10 mouse cellular contexts compared by ENCODE assay signal in genomic region chr13:32495063-32495462, GRCm38 (mm10).
DNase-seq lines count a peak whose midpoint lies in the region; ATAC-seq and TF ChIP-seq lines count a peak whose summit lies in the region.
"Had no signal": no experiment of that assay in that cellular context is flagged by ENCODE, and none has a peak within 500 bp of the region (broad histone marks: within the 10 kb centered on the region; RNA-seq: fewer than 3 reads in every experiment).

No protein-coding gene starts in this region.

- TF ChIP-seq CTCF in hindbrain, postnatal 0 days (IDR thresholded peaks at IDR 0.05; ENCODE audit: low read depth) = no peak

- no peak overlapping the region for H3K4me3 ChIP-seq in limb, embryonic 11.5 days (ENCODE audit: low read depth, low read length)
- H3K4me3 ChIP-seq in limb, embryonic 10.5 days = no peak overlapping the region
- no peak overlapping the region for H3K4me3 ChIP-seq in limb, embryonic 13.5 days
- H3K4me3 ChIP-seq in hindbrain, postnatal 0 days (ENCODE audit: low read length) = no peak overlapping the region
- H3K4me3 ChIP-seq: embryonic facial prominence, embryonic 15.5 days had no signal

- H3K27me3 ChIP-seq in limb, embryonic 11.5 days (ENCODE audit: control insufficient read depth, insufficient read depth, low read length) = no peaks in the 10 kb centered on the region; the same call in 1 of the 2 replicates
- peaks cover 35% of the 10 kb centered on the region for H3K27me3 ChIP-seq in limb, embryonic 10.5 days (ENCODE audit: low read depth, poor library complexity, severe bottlenecking)
- peaks cover 39% of the 10 kb centered on the region for H3K27me3 ChIP-seq in limb, embryonic 13.5 days
- H3K27me3 ChIP-seq in hindbrain, postnatal 0 days (ENCODE audit: insufficient read depth, low read length) = no peaks in the 10 kb centered on the region

- WGBS in limb, embryonic 11.5 days = 55% methylated on average over 6 of the region's 6 CpGs
- WGBS in limb, embryonic 10.5 days = 73% methylated on average over 6 of the region's 6 CpGs
- 30% methylated on average over 6 of the region's 6 CpGs for WGBS in limb, embryonic 13.5 days
- WGBS in hindbrain, postnatal 0 days = 53% methylated on average over 6 of the region's 6 CpGs

- H3K9me3 ChIP-seq in limb, embryonic 11.5 days (ENCODE audit: control insufficient read depth, low read length) = no peaks in the 10 kb centered on the region
- no peaks in the 10 kb centered on the region for H3K9me3 ChIP-seq in limb, embryonic 10.5 days (replicated peaks)
- no peaks in the 10 kb centered on the region for H3K9me3 ChIP-seq in limb, embryonic 13.5 days
- no peaks in the 10 kb centered on the region for H3K9me3 ChIP-seq in hindbrain, postnatal 0 days (ENCODE audit: low read length)
- H3K9me3 ChIP-seq: embryonic facial prominence, embryonic 15.5 days had no signal

- H3K4me1 ChIP-seq in limb, embryonic 11.5 days (ENCODE audit: control insufficient read depth, insufficient read depth, low read length) = peaks cover 9% of the 10 kb centered on the region
- peaks cover 38% of the 10 kb centered on the region for H3K4me1 ChIP-seq in limb, embryonic 10.5 days
- H3K4me1 ChIP-seq in limb, embryonic 13.5 days = peaks cover 67% of the 10 kb centered on the region
- H3K4me1 ChIP-seq in hindbrain, postnatal 0 days (ENCODE audit: insufficient read depth, low read length) = no peaks in the 10 kb centered on the region; the same call in 1 of the 2 replicates

- H3K36me3 ChIP-seq in limb, embryonic 11.5 days (ENCODE audit: control insufficient read depth, insufficient read depth, low read length) = no peaks in the 10 kb centered on the region
- no peaks in the 10 kb centered on the region for H3K36me3 ChIP-seq in limb, embryonic 10.5 days
- H3K36me3 ChIP-seq in limb, embryonic 13.5 days = no peaks in the 10 kb centered on the region
- no peaks in the 10 kb centered on the region for H3K36me3 ChIP-seq in hindbrain, postnatal 0 days (ENCODE audit: insufficient read depth, low read length)
- H3K36me3 ChIP-seq: embryonic facial prominence, embryonic 15.5 days had no signal

- ATAC-seq in limb, embryonic 11.5 days (ENCODE audit: insufficient number of reproducible peaks, low FRiP score, low TSS enrichment, low read depth) = no peak
- ATAC-seq in limb, embryonic 13.5 days (ENCODE audit: low FRiP score, low read depth) = no peak
- ATAC-seq in hindbrain, postnatal 0 days = no peak

- H3K9ac ChIP-seq in limb, embryonic 11.5 days (ENCODE audit: low read length) = no peak overlapping the region
- no peak overlapping the region for H3K9ac ChIP-seq in limb, embryonic 13.5 days
- no peak overlapping the region for H3K9ac ChIP-seq in hindbrain, postnatal 0 days (replicated peaks; ENCODE audit: low read length)
- H3K9ac ChIP-seq: embryonic facial prominence, embryonic 15.5 days had no signal

- no peak overlapping the region for H3K4me2 ChIP-seq in limb, embryonic 11.5 days (ENCODE audit: low read depth, severe bottlenecking)
- H3K4me2 ChIP-seq in limb, embryonic 13.5 days (replicated peaks) = peak overlapping the region; percentile 36
- no peak overlapping the region for H3K4me2 ChIP-seq in hindbrain, postnatal 0 days (ENCODE audit: low read depth, low read length)
- H3K4me2 ChIP-seq: embryonic facial prominence, embryonic 15.5 days had no signal

- peak; percentile 38 for DNase-seq in limb, embryonic 11.5 days (ENCODE audit: low spot score)
- DNase-seq in limb, embryonic 10.5 days (ENCODE audit: low spot score) = no peak
- DNase-seq in adipocyte (ENCODE audit: low spot score) = peak; percentile 93
- DNase-seq in fat pad, adult 2 months (ENCODE audit: extremely low read depth, low read depth, low spot score) = peak; percentile 58
- DNase-seq in hindbrain, postnatal 0 days (ENCODE audit: low spot score) = no peak
- DNase-seq in thymus, postnatal 0 days (ENCODE audit: low spot score) = no peak
- DNase-seq: heart, adult 18-20 months; right cerebral cortex, postnatal 25 days had no signal

- H3K27ac ChIP-seq in limb, embryonic 11.5 days (replicated peaks; ENCODE audit: low read depth, low read length) = no peak overlapping the region
- no peak overlapping the region for H3K27ac ChIP-seq in limb, embryonic 10.5 days
- no peak overlapping the region for H3K27ac ChIP-seq in limb, embryonic 13.5 days
- H3K27ac ChIP-seq in hindbrain, postnatal 0 days = no peak overlapping the region
- H3K27ac ChIP-seq: embryonic facial prominence, embryonic 15.5 days had no signal

Comparison
In these comparisons a context has a peak if more than half of its experiments do, and no peak if none do; other contexts are left out.
1. DNase-seq: peak in limb, embryonic 11.5 days (single experiment), adipocyte (single experiment) and fat pad, adult 2 months (single experiment); none in limb, embryonic 10.5 days (single experiment), hindbrain, postnatal 0 days (single experiment) and thymus, postnatal 0 days (single experiment).